Mouse (Mus musculus) kidney, embryonic 16.5 days (tissue): ENCODE measurements at regions not wholly inside any gene's neighbourhood (a gene's known extent, or its start where the extent isn't known, plus 50 kb on each side); places are given as distances from the start of the nearest gene placed in this dataset.
A peak's percentile ranks its signal among the peaks of the same experiment; 100 is the strongest.

Experiments
- ATAC-seq: fragments of 200-750 bp; cut with Nextera tagmentation; 2 replicates; pipeline ENCODE4 v1.8.0; 2017; ENCODE audit warnings: moderate TSS enrichment; ENCODE audit not compliant: low FRiP score, low TSS enrichment
- H3K27ac ChIP-seq: fragments of 300-500 bp; sonication (generic); 2 replicates; pipeline ENCODE4 v1.5.1; 2014; ENCODE audit warnings: low read length
- H3K27me3 ChIP-seq: fragments of 300-500 bp; sonication (generic); 2 replicates; pipeline ENCODE4 v1.6.1; 2014; ENCODE audit warnings: low read length, control low read depth, mixed read lengths; ENCODE audit not compliant: insufficient read depth
- H3K36me3 ChIP-seq: fragments of 300-500 bp; sonication (generic); 2 replicates; pipeline ENCODE4 v1.6.1; 2014; ENCODE audit warnings: low read length, control low read depth, mixed read lengths; ENCODE audit not compliant: insufficient read depth
- H3K4me1 ChIP-seq: fragments of 300-500 bp; sonication (generic); 2 replicates; pipeline ENCODE4 v1.6.1; 2014; ENCODE audit warnings: low read length, control low read depth, mixed read lengths; ENCODE audit not compliant: insufficient read depth
- H3K4me2 ChIP-seq: fragments of 300-500 bp; sonication (generic); replicated peaks from 2 replicates; pipeline ENCODE4 v1.6.1; 2014; ENCODE audit warnings: low read depth, low read length
- H3K4me3 ChIP-seq: fragments of 300-500 bp; sonication (generic); 2 replicates; pipeline ENCODE4 v1.5.1; 2014; ENCODE audit warnings: mild to moderate bottlenecking, low read length
- H3K9ac ChIP-seq: fragments of 300-500 bp; sonication (generic); replicated peaks from 2 replicates; pipeline ENCODE4 v1.6.1; 2014; ENCODE audit warnings: low read length
- H3K9me3 ChIP-seq: fragments of 300-500 bp; sonication (generic); 2 replicates; pipeline ENCODE4 v1.6.1; 2016; ENCODE audit warnings: low read length, control low read depth
- WGBS: fragments of 180-500 bp; shearing (Covaris S2); extraction: QIAGEN DNeasy Blood & Tissue Kit; methylation state at CpG from one replicate; pipeline ENCODE4 v1.1.7; 2014; 5-methylcytosine and 5-hydroxymethylcytosine counted together

DNA sequence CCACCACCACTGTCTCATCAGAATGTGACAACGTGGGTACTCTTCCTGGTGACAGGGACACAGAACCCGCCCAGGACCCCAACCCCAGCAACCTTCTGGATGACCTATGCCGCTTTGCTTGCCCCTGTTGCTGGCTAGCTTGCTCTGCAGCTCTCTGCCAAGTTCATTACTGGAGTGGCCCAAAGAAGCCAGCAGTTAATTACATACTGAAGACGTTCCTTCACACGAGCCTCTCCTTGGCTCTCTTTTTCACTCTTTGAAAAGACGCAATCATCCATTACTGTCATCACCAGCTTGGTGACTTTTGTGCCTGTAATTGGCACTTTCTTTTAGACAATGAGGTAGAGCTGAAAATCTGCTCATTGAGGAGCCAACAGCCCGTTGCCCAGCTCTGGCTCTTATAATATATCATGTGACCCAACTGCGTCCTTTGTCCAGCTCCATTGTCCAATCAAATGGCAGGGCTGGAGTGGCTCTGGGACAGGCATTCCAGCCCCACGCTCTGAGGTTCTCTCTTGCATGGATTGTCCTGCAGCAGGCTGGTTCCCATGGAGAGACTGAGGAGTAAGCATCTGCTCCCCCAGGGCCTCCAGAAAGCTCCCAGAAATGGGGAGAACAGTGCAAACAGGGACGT, 274.4 kb upstream of the Gm10131 start:
- Histone ChIP-seq H3K27me3 (no peaks in the 10 kb centered on the region), H3K27ac (no peak overlapping the region), H3K9ac (no peak overlapping the region), H3K4me3 (no peak overlapping the region), H3K9me3 (no peaks in the 10 kb centered on the region), H3K4me2 (no peak overlapping the region), H3K36me3 (no peaks in the 10 kb centered on the region), H3K4me1 (no peaks in the 10 kb centered on the region)
- WGBS: 82% methylated on average over 10 of the region's 10 CpGs
- ATAC-seq: no peak

DNA sequence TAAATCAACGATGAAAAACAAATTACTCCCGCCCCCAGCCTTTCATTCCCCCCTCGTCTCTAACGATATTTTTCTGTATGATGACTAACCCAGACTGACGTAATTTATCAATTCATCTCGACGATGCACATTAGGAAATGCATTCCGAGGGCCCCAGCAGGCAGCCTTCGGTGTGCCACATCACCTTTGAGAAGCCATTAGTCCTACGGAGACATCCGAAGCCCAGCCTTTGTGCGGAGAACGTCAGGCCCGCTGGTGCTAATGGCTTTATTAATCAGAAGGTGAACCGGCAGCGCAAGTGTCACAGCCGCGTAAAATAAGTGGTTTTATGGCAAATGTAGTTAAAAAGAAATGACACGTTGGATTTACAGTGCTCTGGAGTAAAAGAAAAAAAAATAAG, 269.1 kb upstream of the Gm10131 start:
- 53% methylated on average over 19 of the region's 19 CpGs for WGBS
- no peak for ATAC-seq
- Histone ChIP-seq H3K27ac (no peak overlapping the region), H3K36me3 (no peaks in the 10 kb centered on the region), H3K4me1 (no peaks in the 10 kb centered on the region), H3K9me3 (no peaks in the 10 kb centered on the region), H3K4me2 (no peak overlapping the region), H3K9ac (no peak overlapping the region), H3K27me3 (no peaks in the 10 kb centered on the region), H3K4me3 (no peak overlapping the region)

GRCm38 (mm10) chr8:34377154-34377553, 265.6 kb upstream of the Gm10131 start:
- H3K36me3 ChIP-seq: no peaks in the 10 kb centered on the region
- no peak overlapping the region for H3K27ac ChIP-seq
- no peaks in the 10 kb centered on the region for H3K9me3 ChIP-seq
- whole genome bisulfite sequencing: 5% methylated on average over 3 of the region's 3 CpGs
- H3K4me3 ChIP-seq: no peak overlapping the region
- H3K4me2 ChIP-seq: no peak overlapping the region
- no peaks in the 10 kb centered on the region for H3K27me3 ChIP-seq
- no peak overlapping the region for H3K9ac ChIP-seq
- H3K4me1 ChIP-seq: 0 out of 2 replicates have a peak, but pooled peaks cover 4% of the 10 kb centered on the region
- peak; percentile 88 for ATAC-seq

- Histone ChIP-seq H3K27ac (no peak overlapping the region), H3K4me1 (0 out of 2 replicates have a peak, but pooled peaks cover 4% of the 10 kb centered on the region), H3K9me3 (no peaks in the 10 kb centered on the region), H3K27me3 (no peaks in the 10 kb centered on the region), H3K4me2 (no peak overlapping the region), H3K9ac (no peak overlapping the region), H3K4me3 (no peak overlapping the region), H3K36me3 (no peaks in the 10 kb centered on the region)
- 90% methylated on average over 9 of the region's 9 CpGs for WGBS
- no peak for ATAC-seq
Measured at GRCm38 (mm10) chr8:34374242-34374641, 262.7 kb upstream of the Gm10131 start.

DNA sequence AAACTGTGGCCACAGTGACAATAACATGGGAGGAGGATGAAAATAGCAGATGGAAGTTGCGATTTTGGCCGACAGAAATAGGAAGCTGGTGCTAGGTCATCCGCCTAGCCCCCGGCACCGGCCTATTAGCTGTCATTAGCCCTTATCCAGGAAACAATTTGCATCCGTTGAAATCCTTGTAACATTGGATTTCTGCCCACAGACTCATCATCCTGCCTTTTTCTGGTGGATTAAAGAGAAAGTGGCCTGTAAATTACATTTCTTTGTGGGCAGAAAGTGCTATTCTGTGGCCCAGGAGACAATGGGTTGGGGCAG, 261.1 kb upstream of the Gm10131 start:
- 49% methylated on average over 6 of the region's 6 CpGs for WGBS
- Histone ChIP-seq H3K9me3 (no peaks in the 10 kb centered on the region), H3K9ac (no peak overlapping the region), H3K27ac (no peak overlapping the region), H3K4me2 (no peak overlapping the region), H3K27me3 (no peaks in the 10 kb centered on the region), H3K36me3 (no peaks in the 10 kb centered on the region), H3K4me3 (no peak overlapping the region), H3K4me1 (0 out of 2 replicates have a peak, but pooled peaks cover 4% of the 10 kb centered on the region)
- ATAC-seq: no peak

- no peak overlapping the region for H3K4me2 ChIP-seq
- WGBS: 72% methylated on average over 17 of the region's 17 CpGs
- no peak overlapping the region for H3K27ac ChIP-seq
- H3K9me3 ChIP-seq: no peaks in the 10 kb centered on the region
- H3K27me3 ChIP-seq: no peaks in the 10 kb centered on the region
- H3K36me3 ChIP-seq: no peaks in the 10 kb centered on the region
- H3K4me1 ChIP-seq: 0 out of 2 replicates have a peak, but pooled peaks cover 4% of the 10 kb centered on the region
- ATAC-seq: no peak
- H3K4me3 ChIP-seq: no peak overlapping the region
- no peak overlapping the region for H3K9ac ChIP-seq
Measured at GRCm38 (mm10) chr8:34371973-34372665, 260.6 kb upstream of the Gm10131 start.

DNA sequence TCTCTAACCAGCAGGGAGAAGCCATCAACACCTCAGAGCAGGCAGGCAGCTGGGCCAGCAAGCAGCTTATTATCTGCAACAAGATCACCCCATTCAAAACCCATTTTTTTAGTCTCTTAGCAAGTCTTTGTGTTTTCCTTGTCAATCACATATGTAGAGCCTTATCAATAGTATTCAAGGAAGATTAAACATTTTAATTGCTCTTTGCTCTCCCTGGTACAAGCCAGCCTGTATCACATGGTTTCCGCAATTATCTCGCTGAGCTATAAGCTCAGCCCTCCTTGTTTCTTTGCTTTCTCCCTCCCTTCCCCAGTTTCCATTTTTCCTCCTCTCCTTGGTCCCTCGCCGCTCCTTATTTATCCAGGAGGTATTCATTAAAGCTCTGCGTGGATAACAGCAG, 259.9 kb upstream of the Gm10131 start:
- 85% methylated on average over 5 of the region's 5 CpGs for WGBS

GRCm38 (mm10) chr8:34368556-34368955, 257.0 kb upstream of the Gm10131 start:
- no peak overlapping the region for H3K27ac ChIP-seq
- WGBS: 77% methylated on average over 2 of the region's 2 CpGs
- ATAC-seq: no peak
- no peaks in the 10 kb centered on the region for H3K9me3 ChIP-seq
- H3K4me3 ChIP-seq: no peak overlapping the region
- 0 out of 2 replicates have a peak, but pooled peaks cover 4% of the 10 kb centered on the region for H3K4me1 ChIP-seq
- no peak overlapping the region for H3K9ac ChIP-seq
- H3K36me3 ChIP-seq: no peaks in the 10 kb centered on the region
- no peaks in the 10 kb centered on the region for H3K27me3 ChIP-seq
- no peak overlapping the region for H3K4me2 ChIP-seq

More for the DNA sequence above, 259.9 kb upstream of the Gm10131 start:
- no peak for ATAC-seq
- H3K36me3 ChIP-seq: no peaks in the 10 kb centered on the region
- H3K4me2 ChIP-seq: no peak overlapping the region
- H3K4me3 ChIP-seq: no peak overlapping the region
- no peaks in the 10 kb centered on the region for H3K9me3 ChIP-seq
- H3K27ac ChIP-seq: no peak overlapping the region
- H3K4me1 ChIP-seq: 0 out of 2 replicates have a peak, but pooled peaks cover 4% of the 10 kb centered on the region
- no peaks in the 10 kb centered on the region for H3K27me3 ChIP-seq
- no peak overlapping the region for H3K9ac ChIP-seq

DNA sequence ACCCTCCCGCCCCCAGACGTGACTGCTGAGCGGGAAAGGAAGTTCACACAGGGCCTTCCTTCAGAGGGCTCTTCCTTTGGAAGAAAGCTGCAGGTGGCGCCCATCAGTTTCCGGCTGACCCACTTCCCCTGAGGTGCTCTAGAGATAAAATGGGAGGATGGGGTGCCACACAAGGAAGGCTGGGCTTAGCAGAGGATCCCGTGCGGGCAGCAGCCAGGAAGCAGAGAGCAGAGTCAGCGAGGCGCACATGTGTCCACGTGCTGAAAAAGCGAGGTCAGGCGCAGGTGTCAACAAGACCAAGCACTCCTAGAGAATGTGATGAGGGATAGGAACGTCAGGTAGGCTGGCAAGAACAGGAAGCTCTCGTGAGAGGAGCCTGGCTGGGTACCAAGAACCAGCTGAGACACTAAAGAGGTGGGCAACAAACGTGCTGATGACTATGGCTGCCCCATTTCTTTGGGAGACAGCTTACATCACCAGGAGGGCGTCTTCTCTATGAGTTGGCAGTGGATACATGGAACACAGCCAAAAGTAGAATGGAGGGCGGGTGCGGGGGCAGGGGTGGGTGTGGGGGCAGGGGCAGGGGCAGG, 253.0 kb upstream of the Gm10131 start:
- no peak for ATAC-seq
- no peak overlapping the region for H3K9ac ChIP-seq
- H3K4me3 ChIP-seq: no peak overlapping the region

GRCm38 (mm10) chr8:34363679-34364078, 252.1 kb upstream of the Gm10131 start:
- Histone ChIP-seq H3K9ac (no peak overlapping the region), H3K36me3 (no peaks in the 10 kb centered on the region), H3K4me2 (no peak overlapping the region), H3K4me1 (no peaks in the 10 kb centered on the region), H3K9me3 (no peaks in the 10 kb centered on the region), H3K27ac (no peak overlapping the region), H3K27me3 (no peaks in the 10 kb centered on the region), H3K4me3 (no peak overlapping the region)
- ATAC-seq: no peak
- 74% methylated on average over 13 of the region's 13 CpGs for WGBS

More for the DNA sequence above, 253.0 kb upstream of the Gm10131 start:
- H3K27me3 ChIP-seq: no peaks in the 10 kb centered on the region
- 73% methylated on average over 18 of the region's 18 CpGs for WGBS
- no peaks in the 10 kb centered on the region for H3K4me1 ChIP-seq
- H3K27ac ChIP-seq: no peak overlapping the region
- no peaks in the 10 kb centered on the region for H3K9me3 ChIP-seq
- no peak overlapping the region for H3K4me2 ChIP-seq
- no peaks in the 10 kb centered on the region for H3K36me3 ChIP-seq
